Mouse (Mus musculus) spleen, adult 18-20 months (tissue): ENCODE measurements around the gene G430095P16Rik.

Experiments
- DNase-seq, 2 experiments: peaks; one replicate each; pipeline ENCODE4 v3.0.0; 2022; ENCODE audit warnings: mixed read lengths in 2 of 2

G430095P16Rik gene

DNA sequence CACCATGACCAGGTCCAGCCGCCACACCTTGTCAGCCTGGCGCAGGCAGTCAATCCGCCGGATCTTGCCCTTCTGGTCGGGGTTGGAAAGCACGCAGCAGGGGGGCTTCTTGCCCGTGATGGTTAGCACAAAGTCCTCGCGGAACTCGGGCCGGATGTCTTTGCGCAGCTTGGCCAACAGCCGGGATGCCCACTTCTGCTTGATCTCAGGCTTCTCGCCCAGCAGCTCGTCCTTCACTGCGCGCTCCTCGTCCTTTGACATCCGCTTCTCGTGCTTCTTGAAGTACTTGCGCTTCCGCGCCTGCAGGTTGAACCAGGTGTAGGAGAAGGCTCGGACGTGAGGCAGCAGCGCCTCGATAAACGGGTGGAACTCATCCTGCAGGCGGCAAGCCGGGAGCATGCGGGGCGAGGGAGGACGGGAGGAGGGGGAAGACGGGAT is 49.2 kb downstream of the G430095P16Rik start:
- no peak for DNase-seq

DNA sequence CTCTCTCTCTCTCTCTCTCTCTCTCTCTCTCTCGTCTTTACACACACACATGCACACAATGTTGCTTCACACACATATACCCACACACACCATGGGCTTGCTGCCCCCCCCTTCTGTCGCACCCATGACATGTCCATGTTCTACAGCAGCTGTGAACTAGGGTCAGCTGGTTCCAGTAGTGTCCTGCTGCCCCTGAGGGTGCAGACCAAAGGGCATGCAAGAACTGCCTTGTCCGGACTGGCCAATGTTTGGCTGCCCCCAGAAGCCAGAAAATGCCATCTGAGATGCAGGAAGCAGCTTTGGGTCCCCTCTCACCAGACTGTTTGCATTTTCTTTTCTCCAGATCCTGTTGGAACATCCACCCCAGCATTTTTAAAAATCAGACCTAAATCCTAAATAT is 49.8 kb downstream of the G430095P16Rik start:
- no peak for DNase-seq

DNA sequence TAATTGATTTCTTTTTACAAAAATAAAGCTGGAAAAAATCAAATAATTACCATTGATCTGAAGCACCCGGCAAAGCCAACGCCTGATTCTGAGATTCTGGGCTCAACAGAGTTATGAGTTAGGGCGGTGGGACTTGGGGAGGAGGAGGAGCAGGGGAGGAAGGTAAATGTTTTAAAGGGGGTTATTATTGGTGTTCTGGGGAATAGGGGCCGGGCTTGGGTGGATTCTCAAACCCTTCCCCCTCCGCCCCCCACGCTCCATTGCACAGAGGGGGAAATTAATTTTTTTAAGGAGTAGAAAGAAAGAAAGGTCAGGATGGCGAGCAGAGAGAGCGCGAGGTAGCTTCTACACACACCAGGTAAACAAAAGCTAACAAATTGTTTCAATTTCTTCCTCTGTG is 50.5 kb downstream of the G430095P16Rik start:
- DNase-seq, result no peak

DNA sequence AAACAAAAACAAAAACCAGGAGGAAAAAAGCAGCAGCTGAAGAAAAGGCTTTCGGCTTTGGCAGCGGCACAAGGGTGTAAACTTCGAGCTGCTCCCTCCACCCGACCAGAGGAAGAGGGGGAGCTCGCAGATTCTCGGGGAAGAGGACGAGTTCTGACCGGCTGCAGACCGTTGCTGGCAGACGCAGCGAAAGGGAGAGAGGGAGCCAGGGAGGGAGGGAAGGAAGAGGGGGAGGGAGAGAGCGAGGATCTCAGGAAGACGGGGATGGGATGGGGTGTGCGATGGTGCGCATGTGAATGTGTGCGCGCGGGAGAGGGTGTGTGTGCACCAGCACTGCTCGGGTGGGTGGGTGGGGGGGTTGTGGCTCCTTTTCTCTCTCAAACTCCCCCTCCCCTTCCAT is 51.0 kb downstream of the G430095P16Rik start:
- no peak for DNase-seq

DNA sequence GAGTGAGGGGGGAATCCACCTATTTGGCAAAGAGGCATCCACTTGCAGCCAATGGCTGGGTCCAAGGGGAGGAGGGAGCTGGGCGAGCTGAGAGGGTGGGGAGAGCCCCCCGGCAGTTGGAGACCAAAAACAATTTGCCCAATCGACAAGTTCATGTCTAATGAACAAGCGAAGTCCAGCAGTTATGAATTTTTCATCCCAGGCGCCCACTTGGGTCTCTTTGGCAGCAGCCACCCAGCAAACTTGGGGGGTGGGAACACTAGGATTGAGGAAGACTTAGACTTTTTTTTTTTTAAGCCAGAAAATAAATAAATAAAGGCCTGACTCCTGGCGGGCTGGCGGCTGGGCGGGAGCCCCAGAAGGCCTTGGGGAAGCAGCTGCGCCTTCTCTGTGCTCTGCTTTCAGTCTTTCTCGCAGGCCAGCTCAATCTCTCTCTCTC is 51.7 kb downstream of the G430095P16Rik start:
- DNase-seq, result no peak

DNA sequence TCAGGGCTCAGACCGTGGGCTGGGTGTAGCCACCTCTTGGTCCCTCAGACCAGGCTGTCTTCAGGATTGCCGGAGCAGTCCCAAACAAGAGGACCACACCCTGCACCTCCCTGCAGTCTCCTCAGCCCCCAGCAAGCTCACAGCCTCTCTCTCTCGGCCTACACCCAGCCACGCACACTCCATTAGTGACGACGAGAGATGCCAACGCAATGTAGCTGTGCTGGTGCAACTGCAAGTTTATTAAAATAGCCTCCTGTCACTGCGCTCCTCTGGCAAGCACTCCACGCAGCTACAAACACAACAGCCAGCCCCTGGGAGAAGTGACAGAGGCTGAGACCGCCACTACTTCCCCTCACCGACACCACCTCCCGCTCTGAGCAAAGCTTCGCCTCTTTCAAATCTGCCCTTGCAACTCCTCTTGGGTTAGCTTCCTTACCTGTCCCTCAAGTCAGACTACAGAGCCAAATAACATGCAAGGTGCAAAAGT is 52.3 kb downstream of the G430095P16Rik start:
- DNase-seq, result no peak

DNA sequence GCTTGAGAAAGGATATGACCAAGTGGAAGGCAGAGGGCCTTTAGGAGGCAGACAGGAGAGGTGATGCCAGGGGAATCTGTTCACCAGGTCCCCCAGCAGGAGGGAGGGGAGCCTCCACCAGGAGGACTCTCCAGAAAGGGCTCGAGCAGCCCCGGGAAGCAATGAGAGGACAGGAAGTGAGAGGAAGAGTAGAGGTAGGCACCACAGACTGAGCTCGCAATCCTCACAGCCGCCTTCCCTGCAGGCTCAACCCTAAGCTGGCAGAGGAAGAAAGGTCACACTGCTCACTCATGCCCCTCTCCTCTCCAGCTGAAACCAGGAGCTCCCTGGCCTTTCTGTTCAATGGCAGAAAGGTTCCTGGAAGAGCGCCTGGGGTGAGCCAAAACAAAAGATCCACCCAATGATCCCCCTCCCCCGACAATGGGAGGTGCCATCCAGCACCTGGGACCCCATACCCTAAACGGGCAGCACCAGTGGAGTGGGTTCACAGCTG is 52.9 kb downstream of the G430095P16Rik start:
- DNase-seq, result no peak
